Mouse (Mus musculus) erythroid progenitor cell, adult 5-6 weeks (primary cell): ENCODE results near the gene Fbln2. TPM values are rescaled to one million over a fixed set of nuclear protein-coding genes. Genes with fewer than 3 reads are reported as not detected.

Experiments
- ATAC-seq: replicated peaks from 2 replicates; pipeline ENCODE4 v1.8.0; 2016; ENCODE audit warnings: moderate number of reproducible peaks, mild to moderate bottlenecking, moderate TSS enrichment, inconsistent platforms; ENCODE audit not compliant: poor library complexity, low FRiP score, severe bottlenecking
- total RNA-seq, 2 experiments: library from RNA; stranded (forward) in 1 of 2; stranded (reverse) in 1 of 2; fragments of 150-400 nt in 1 of 2; fragments of 186-747, 209-891 nt in 1 of 2; gene quantifications; 2 replicates each; pipeline versions ENCODE4 v1.2.3 to v1.2.4; 2015 to 2017; ENCODE audit warnings: low replicate concordance in 2 of 2

Fbln2 gene
- total RNA-seq, 2 experiments from 2014 or later, result not detected

- ATAC-seq, result no peak
Measured at GRCm38 (mm10) chr6:91222694-91223346, 10.6 kb downstream of the Fbln2 start.

- ATAC-seq, result no peak
Measured at GRCm38 (mm10) chr6:91224939-91225338, 12.7 kb downstream of the Fbln2 start.

- no peak for ATAC-seq
Measured at GRCm38 (mm10) chr6:91225346-91225745, 13.1 kb downstream of the Fbln2 start.

- no peak for ATAC-seq
Measured at GRCm38 (mm10) chr6:91226058-91226457, 13.8 kb downstream of the Fbln2 start.

- ATAC-seq, result no peak
Measured at GRCm38 (mm10) chr6:91228980-91229379, 16.7 kb downstream of the Fbln2 start.

GRCm38 (mm10) chr6:91231000-91231399 lies 18.7 kb downstream of the Fbln2 start:
- no peak for ATAC-seq

- ATAC-seq, result no peak
Measured at GRCm38 (mm10) chr6:91231523-91231922, 19.3 kb downstream of the Fbln2 start.

- no peak for ATAC-seq
Measured at GRCm38 (mm10) chr6:91233011-91233410, 20.8 kb downstream of the Fbln2 start.

- ATAC-seq, result no peak
Measured at GRCm38 (mm10) chr6:91233424-91234015, 21.3 kb downstream of the Fbln2 start.

- no peak for ATAC-seq
Measured at GRCm38 (mm10) chr6:91236006-91236405, 23.8 kb downstream of the Fbln2 start.

GRCm38 (mm10) chr6:91236429-91236828 lies 24.2 kb downstream of the Fbln2 start:
- no peak for ATAC-seq

GRCm38 (mm10) chr6:91237273-91237672 lies 25.0 kb downstream of the Fbln2 start:
- no peak for ATAC-seq

- no peak for ATAC-seq
Measured at GRCm38 (mm10) chr6:91240537-91240936, 28.3 kb downstream of the Fbln2 start.

- no peak for ATAC-seq
Measured at GRCm38 (mm10) chr6:91240964-91241363, 28.7 kb downstream of the Fbln2 start.

GRCm38 (mm10) chr6:91243395-91243794 lies 31.1 kb downstream of the Fbln2 start:
- ATAC-seq, result no peak

- ATAC-seq, result no peak
Measured at GRCm38 (mm10) chr6:91244331-91244730, 32.1 kb downstream of the Fbln2 start.

- no peak for ATAC-seq
Measured at GRCm38 (mm10) chr6:91245331-91245730, 33.1 kb downstream of the Fbln2 start.

- ATAC-seq, result no peak
Measured at GRCm38 (mm10) chr6:91247343-91247742, 35.1 kb downstream of the Fbln2 start.

GRCm38 (mm10) chr6:91248627-91249026 lies 36.4 kb downstream of the Fbln2 start:
- ATAC-seq, result no peak

GRCm38 (mm10) chr6:91249797-91250196 lies 37.5 kb downstream of the Fbln2 start:
- no peak for ATAC-seq

- ATAC-seq, result no peak
Measured at GRCm38 (mm10) chr6:91259440-91260120, 47.3 kb downstream of the Fbln2 start.
